Mouse (Mus musculus): ENCODE measurements around the gene Slc38a8. TPM values are rescaled to one million over a fixed set of nuclear protein-coding genes. Genes with fewer than 3 reads are reported as not detected.

Slc38a8 gene
- polyA plus RNA-seq, 1 experiment = 1.3 TPM

GRCm38 (mm10) chr8:119531397-119531796, 29.9 kb upstream of the Slc38a8 start:
- Histone ChIP-seq H3K4me1 (ENCODE audit: control insufficient read depth, insufficient read depth, low read length) (no peaks in the 10 kb centered on the region), H3K4me3 (ENCODE audit: control insufficient read depth, low read depth, low read length) (no peak overlapping the region), H3K27ac (ENCODE audit: control insufficient read depth, insufficient read depth, low read depth, low read length) (no peak overlapping the region), H3K36me3 (ENCODE audit: control insufficient read depth, insufficient read depth, low read length) (peaks cover 3% of the 10 kb centered on the region), H3K27me3 (ENCODE audit: control insufficient read depth, insufficient read depth, low read length) (no peaks in the 10 kb centered on the region)
- TF ChIP-seq CTCF (IDR thresholded peaks at IDR 0.05; ENCODE audit: control insufficient read depth, insufficient read depth, insufficient replicate concordance, low read depth, low read length) = no peak
- no peak for TF ChIP-seq POLR2A (IDR thresholded peaks at IDR 0.05; ENCODE audit: control insufficient read depth, low read depth, low read length)

- TF ChIP-seq CTCF (IDR thresholded peaks at IDR 0.05; ENCODE audit: control insufficient read depth, insufficient read depth, insufficient replicate concordance, low read depth, low read length) (no peak), POLR2A (IDR thresholded peaks at IDR 0.05; ENCODE audit: control insufficient read depth, low read depth, low read length) (no peak)
- H3K4me3 ChIP-seq (ENCODE audit: control insufficient read depth, low read depth, low read length) = no peak overlapping the region
- H3K36me3 ChIP-seq (ENCODE audit: control insufficient read depth, insufficient read depth, low read length) = peaks cover 3% of the 10 kb centered on the region
Observed at GRCm38 (mm10) chr8:119530937-119531336, 29.4 kb upstream of the Slc38a8 start.

GRCm38 (mm10) chr8:119528762-119529161, 27.3 kb upstream of the Slc38a8 start:
- Histone ChIP-seq H3K4me3 (ENCODE audit: control insufficient read depth, low read depth, low read length) (no peak overlapping the region), H3K27me3 (ENCODE audit: control insufficient read depth, insufficient read depth, low read length) (no peaks in the 10 kb centered on the region), H3K36me3 (ENCODE audit: control insufficient read depth, insufficient read depth, low read length) (peaks cover 7% of the 10 kb centered on the region), H3K4me1 (ENCODE audit: control insufficient read depth, insufficient read depth, low read length) (no peaks in the 10 kb centered on the region), H3K27ac (ENCODE audit: control insufficient read depth, insufficient read depth, low read depth, low read length) (no peak overlapping the region)
- TF ChIP-seq POLR2A (IDR thresholded peaks at IDR 0.05; ENCODE audit: control insufficient read depth, low read depth, low read length) = no peak
- TF ChIP-seq CTCF (IDR thresholded peaks at IDR 0.05; ENCODE audit: control insufficient read depth, insufficient read depth, insufficient replicate concordance, low read depth, low read length) = no peak

More at GRCm38 (mm10) chr8:119530937-119531336, 29.4 kb upstream of the Slc38a8 start:
- Histone ChIP-seq H3K4me1 (ENCODE audit: control insufficient read depth, insufficient read depth, low read length) (no peaks in the 10 kb centered on the region), H3K27me3 (ENCODE audit: control insufficient read depth, insufficient read depth, low read length) (no peaks in the 10 kb centered on the region), H3K27ac (ENCODE audit: control insufficient read depth, insufficient read depth, low read depth, low read length) (no peak overlapping the region)

- Histone ChIP-seq H3K36me3 (ENCODE audit: control insufficient read depth, insufficient read depth, low read length) (peaks cover 10% of the 10 kb centered on the region), H3K27ac (ENCODE audit: control insufficient read depth, insufficient read depth, low read depth, low read length) (no peak overlapping the region), H3K27me3 (ENCODE audit: control insufficient read depth, insufficient read depth, low read length) (no peaks in the 10 kb centered on the region), H3K4me3 (ENCODE audit: control insufficient read depth, low read depth, low read length) (no peak overlapping the region), H3K4me1 (ENCODE audit: control insufficient read depth, insufficient read depth, low read length) (no peaks in the 10 kb centered on the region)
- TF ChIP-seq CTCF (IDR thresholded peaks at IDR 0.05; ENCODE audit: control insufficient read depth, insufficient read depth, insufficient replicate concordance, low read depth, low read length) (peak; percentile 26; the same call in 1 of the 2 replicates), POLR2A (IDR thresholded peaks at IDR 0.05; ENCODE audit: control insufficient read depth, low read depth, low read length) (no peak)
Observed at GRCm38 (mm10) chr8:119520102-119520501, 18.6 kb upstream of the Slc38a8 start.

GRCm38 (mm10) chr8:119516674-119517073, 15.2 kb upstream of the Slc38a8 start:
- Histone ChIP-seq H3K27me3 (ENCODE audit: control insufficient read depth, insufficient read depth, low read length) (no peaks in the 10 kb centered on the region), H3K4me3 (ENCODE audit: control insufficient read depth, low read depth, low read length) (no peak overlapping the region), H3K27ac (ENCODE audit: control insufficient read depth, insufficient read depth, low read depth, low read length) (no peak overlapping the region), H3K36me3 (ENCODE audit: control insufficient read depth, insufficient read depth, low read length) (peaks cover 10% of the 10 kb centered on the region), H3K4me1 (ENCODE audit: control insufficient read depth, insufficient read depth, low read length) (no peaks in the 10 kb centered on the region)
- TF ChIP-seq CTCF (IDR thresholded peaks at IDR 0.05; ENCODE audit: control insufficient read depth, insufficient read depth, insufficient replicate concordance, low read depth, low read length) = no peak
- TF ChIP-seq POLR2A (IDR thresholded peaks at IDR 0.05; ENCODE audit: control insufficient read depth, low read depth, low read length) = no peak

GRCm38 (mm10) chr8:119515767-119516166, 14.3 kb upstream of the Slc38a8 start:
- H3K27ac ChIP-seq (ENCODE audit: control insufficient read depth, insufficient read depth, low read depth, low read length) = no peak overlapping the region
- peaks cover 9% of the 10 kb centered on the region for H3K36me3 ChIP-seq (ENCODE audit: control insufficient read depth, insufficient read depth, low read length)
- H3K27me3 ChIP-seq (ENCODE audit: control insufficient read depth, insufficient read depth, low read length) = no peaks in the 10 kb centered on the region
- no peak overlapping the region for H3K4me3 ChIP-seq (ENCODE audit: control insufficient read depth, low read depth, low read length)
- TF ChIP-seq POLR2A (IDR thresholded peaks at IDR 0.05; ENCODE audit: control insufficient read depth, low read depth, low read length) = no peak
- TF ChIP-seq CTCF (IDR thresholded peaks at IDR 0.05; ENCODE audit: control insufficient read depth, insufficient read depth, insufficient replicate concordance, low read depth, low read length) = no peak
- no peaks in the 10 kb centered on the region for H3K4me1 ChIP-seq (ENCODE audit: control insufficient read depth, insufficient read depth, low read length)

GRCm38 (mm10) chr8:119514940-119515339, 13.4 kb upstream of the Slc38a8 start:
- H3K27ac ChIP-seq (ENCODE audit: control insufficient read depth, insufficient read depth, low read depth, low read length) = no peak overlapping the region
- H3K36me3 ChIP-seq (ENCODE audit: control insufficient read depth, insufficient read depth, low read length) = peaks cover 9% of the 10 kb centered on the region
- no peaks in the 10 kb centered on the region for H3K27me3 ChIP-seq (ENCODE audit: control insufficient read depth, insufficient read depth, low read length)
- H3K4me3 ChIP-seq (ENCODE audit: control insufficient read depth, low read depth, low read length) = no peak overlapping the region
- H3K4me1 ChIP-seq (ENCODE audit: control insufficient read depth, insufficient read depth, low read length) = no peaks in the 10 kb centered on the region
- TF ChIP-seq CTCF (IDR thresholded peaks at IDR 0.05; ENCODE audit: control insufficient read depth, insufficient read depth, insufficient replicate concordance, low read depth, low read length) (no peak), POLR2A (IDR thresholded peaks at IDR 0.05; ENCODE audit: control insufficient read depth, low read depth, low read length) (no peak)

- Histone ChIP-seq H3K4me1 (ENCODE audit: control insufficient read depth, insufficient read depth, low read length) (no peaks in the 10 kb centered on the region; the same call in 1 of the 2 replicates), H3K27me3 (ENCODE audit: control insufficient read depth, insufficient read depth, low read length) (no peaks in the 10 kb centered on the region), H3K27ac (ENCODE audit: control insufficient read depth, insufficient read depth, low read depth, low read length) (no peak overlapping the region), H3K36me3 (ENCODE audit: control insufficient read depth, insufficient read depth, low read length) (peaks cover 13% of the 10 kb centered on the region), H3K4me3 (ENCODE audit: control insufficient read depth, low read depth, low read length) (no peak overlapping the region)
- TF ChIP-seq CTCF (IDR thresholded peaks at IDR 0.05; ENCODE audit: control insufficient read depth, insufficient read depth, insufficient replicate concordance, low read depth, low read length) (no peak), POLR2A (IDR thresholded peaks at IDR 0.05; ENCODE audit: control insufficient read depth, low read depth, low read length) (no peak)
Observed at GRCm38 (mm10) chr8:119513405-119513804, 11.9 kb upstream of the Slc38a8 start.
